Mouse (Mus musculus) splenic B cell, adult 2 months (primary cell): ENCODE data around the gene Pde6h.

Experiments used
- DNase-seq: peaks from one replicate; pipeline ENCODE4 v3.0.0-alpha.2; 2011; ENCODE audit warnings: low read depth, low spot score
- H3K27me3 ChIP-seq: 2 replicates; pipeline ENCODE4 v1.6.1; 2012; ENCODE audit warnings: mild to moderate bottlenecking, low read length, moderate library complexity, mixed read lengths; ENCODE audit not compliant: control insufficient read depth, poor library complexity, insufficient read depth, severe bottlenecking
- H3K36me3 ChIP-seq: 2 replicates; pipeline ENCODE4 v1.6.1; 2012; ENCODE audit warnings: mild to moderate bottlenecking, low read length, moderate library complexity, mixed read lengths; ENCODE audit not compliant: control insufficient read depth, poor library complexity, insufficient read depth, severe bottlenecking

Gene Pde6h

GRCm38 (mm10) chr6:136900369-136901009 lies 23.1 kb upstream of the Pde6h start:
- H3K27me3 ChIP-seq, result no peaks in the 10 kb centered on the region
- DNase-seq, result no peak
- H3K36me3 ChIP-seq, result no peaks in the 10 kb centered on the region; the same call in 1 of the 2 replicates

GRCm38 (mm10) chr6:136901010-136901409 lies 22.6 kb upstream of the Pde6h start:
- DNase-seq, result no peak
- H3K36me3 ChIP-seq, result peaks cover 3% of the 10 kb centered on the region; the same call in 1 of the 2 replicates
- no peaks in the 10 kb centered on the region for H3K27me3 ChIP-seq

- no peak for DNase-seq
- H3K36me3 ChIP-seq, result peaks cover 7% of the 10 kb centered on the region; the same call in 1 of the 2 replicates
- no peaks in the 10 kb centered on the region for H3K27me3 ChIP-seq
Observed at GRCm38 (mm10) chr6:136902527-136902926, 21.1 kb upstream of the Pde6h start.

GRCm38 (mm10) chr6:136903885-136904470 lies 19.7 kb upstream of the Pde6h start:
- Histone ChIP-seq H3K36me3 (peaks cover 10% of the 10 kb centered on the region; the same call in 1 of the 2 replicates), H3K27me3 (no peaks in the 10 kb centered on the region)
- DNase-seq, result no peak

- no peaks in the 10 kb centered on the region for H3K27me3 ChIP-seq
- peaks cover 26% of the 10 kb centered on the region for H3K36me3 ChIP-seq
- DNase-seq, result no peak
Observed at GRCm38 (mm10) chr6:136906283-136906936, 17.2 kb upstream of the Pde6h start.

GRCm38 (mm10) chr6:136906937-136907293 lies 16.7 kb upstream of the Pde6h start:
- Histone ChIP-seq H3K27me3 (no peaks in the 10 kb centered on the region), H3K36me3 (peaks cover 26% of the 10 kb centered on the region)
- no peak for DNase-seq

- H3K36me3 ChIP-seq, result peaks cover 27% of the 10 kb centered on the region
- no peaks in the 10 kb centered on the region for H3K27me3 ChIP-seq
- no peak for DNase-seq
Observed at GRCm38 (mm10) chr6:136910247-136910890, 13.3 kb upstream of the Pde6h start.

- Histone ChIP-seq H3K27me3 (no peaks in the 10 kb centered on the region), H3K36me3 (peaks cover 24% of the 10 kb centered on the region)
- no peak for DNase-seq
Observed at GRCm38 (mm10) chr6:136912751-136913265, 10.8 kb upstream of the Pde6h start.

GRCm38 (mm10) chr6:136913384-136914126 lies 10.1 kb upstream of the Pde6h start:
- no peaks in the 10 kb centered on the region for H3K27me3 ChIP-seq
- no peak for DNase-seq
- peaks cover 24% of the 10 kb centered on the region for H3K36me3 ChIP-seq

GRCm38 (mm10) chr6:136914234-136914633 lies 9.4 kb upstream of the Pde6h start:
- Histone ChIP-seq H3K36me3 (peaks cover 21% of the 10 kb centered on the region), H3K27me3 (no peaks in the 10 kb centered on the region)
- no peak for DNase-seq

- no peak for DNase-seq
- H3K36me3 ChIP-seq, result peaks cover 10% of the 10 kb centered on the region
- no peaks in the 10 kb centered on the region for H3K27me3 ChIP-seq
Observed at GRCm38 (mm10) chr6:136915721-136916395, 7.8 kb upstream of the Pde6h start.

- Histone ChIP-seq H3K27me3 (no peaks in the 10 kb centered on the region), H3K36me3 (peaks cover 12% of the 10 kb centered on the region; the same call in 1 of the 2 replicates)
- no peak for DNase-seq
Observed at GRCm38 (mm10) chr6:136917885-136918284, 5.7 kb upstream of the Pde6h start.

GRCm38 (mm10) chr6:136920320-136921257 lies 3.0 kb upstream of the Pde6h start:
- Histone ChIP-seq H3K36me3 (peaks cover 17% of the 10 kb centered on the region), H3K27me3 (no peaks in the 10 kb centered on the region)
- DNase-seq, result peak; percentile 82
